Mouse (Mus musculus): ENCODE measurements around the gene Tmprss2.

Tmprss2 gene

GRCm38 (mm10) chr16:97610939-97611338 is at the start of gene Tmprss2:
TSS of gene Tmprss2 (minus strand) at chr16:97611195.
- DNase-seq (ENCODE audit: low read depth, low spot score), result no peak

GRCm38 (mm10) chr16:97659225-97659658 is 48.2 kb upstream of the Tmprss2 start:
- DNase-seq (ENCODE audit: low read depth, low spot score), result peak; percentile 16

- DNase-seq (ENCODE audit: low read depth, low spot score), result no peak
These were observed 47.5 kb upstream of the Tmprss2 start for GRCm38 (mm10) chr16:97658481-97658880.

- no peak for DNase-seq (ENCODE audit: low read depth, low spot score)
These were observed 44.8 kb upstream of the Tmprss2 start for GRCm38 (mm10) chr16:97655800-97656199.

GRCm38 (mm10) chr16:97649522-97650188 is 38.7 kb upstream of the Tmprss2 start:
- no peak for DNase-seq (ENCODE audit: low read depth, low spot score)

- no peak for DNase-seq (ENCODE audit: low read depth, low spot score)
These were observed 33.7 kb upstream of the Tmprss2 start for GRCm38 (mm10) chr16:97644681-97645080.

GRCm38 (mm10) chr16:97639630-97640029 is 28.6 kb upstream of the Tmprss2 start:
- DNase-seq (ENCODE audit: low read depth, low spot score), result no peak

GRCm38 (mm10) chr16:97632880-97633484 is 22.0 kb upstream of the Tmprss2 start:
- DNase-seq (ENCODE audit: low read depth, low spot score), result no peak

GRCm38 (mm10) chr16:97623166-97623565 is 12.2 kb upstream of the Tmprss2 start:
- no peak for DNase-seq (ENCODE audit: low read depth, low spot score)

- no peak for DNase-seq (ENCODE audit: low read depth, low spot score)
These were observed 11.4 kb upstream of the Tmprss2 start for GRCm38 (mm10) chr16:97622383-97622889.

GRCm38 (mm10) chr16:97618285-97618684 is 7.3 kb upstream of the Tmprss2 start:
- DNase-seq (ENCODE audit: low read depth, low spot score), result no peak

- DNase-seq (ENCODE audit: low read depth, low spot score), result no peak
These were observed 1.0 kb upstream of the Tmprss2 start for GRCm38 (mm10) chr16:97612009-97612408.

- no peak for DNase-seq (ENCODE audit: low read depth, low spot score)
These were observed 749 bp downstream of the Tmprss2 start for GRCm38 (mm10) chr16:97610246-97610645.

GRCm38 (mm10) chr16:97609676-97610075 is 1.3 kb downstream of the Tmprss2 start:
- DNase-seq (ENCODE audit: low read depth, low spot score), result no peak

GRCm38 (mm10) chr16:97607956-97608355 is 3.0 kb downstream of the Tmprss2 start:
- no peak for DNase-seq (ENCODE audit: low read depth, low spot score)

GRCm38 (mm10) chr16:97606829-97607228 is 4.2 kb downstream of the Tmprss2 start:
- no peak for DNase-seq (ENCODE audit: low read depth, low spot score)

- DNase-seq (ENCODE audit: low read depth, low spot score), result no peak
These were observed 4.9 kb downstream of the Tmprss2 start for GRCm38 (mm10) chr16:97605957-97606721.

GRCm38 (mm10) chr16:97602256-97602655 is 8.7 kb downstream of the Tmprss2 start:
- no peak for DNase-seq (ENCODE audit: low read depth, low spot score)

GRCm38 (mm10) chr16:97600591-97600990 is 10.4 kb downstream of the Tmprss2 start:
- no peak for DNase-seq (ENCODE audit: low read depth, low spot score)

GRCm38 (mm10) chr16:97598046-97598445 is 12.9 kb downstream of the Tmprss2 start:
- no peak for DNase-seq (ENCODE audit: low read depth, low spot score)

GRCm38 (mm10) chr16:97593816-97594509 is 17.0 kb downstream of the Tmprss2 start:
- no peak for DNase-seq (ENCODE audit: low read depth, low spot score)

- DNase-seq (ENCODE audit: low read depth, low spot score), result peak; percentile 34
These were observed 17.9 kb downstream of the Tmprss2 start for GRCm38 (mm10) chr16:97593057-97593456.

Measured in WW6 (cell line).